Mouse (Mus musculus) liver, adult 2 months (tissue): ENCODE data around the gene Oas3.

Source experiments
- CTCF ChIP-seq: fragments of 200-500 bp; IDR thresholded peaks from 2 replicates; pipeline ENCODE4 v1.5.1; 2011; ENCODE audit warnings: low read depth, low read length, control low read depth
- POLR2A ChIP-seq: fragments of 200-500 bp; IDR thresholded peaks from 2 replicates; pipeline ENCODE4 v1.6.1; 2011; ENCODE audit warnings: low read length, control low read depth; ENCODE audit not compliant: insufficient read depth; ENCODE audit errors: extremely low read depth

DNA sequence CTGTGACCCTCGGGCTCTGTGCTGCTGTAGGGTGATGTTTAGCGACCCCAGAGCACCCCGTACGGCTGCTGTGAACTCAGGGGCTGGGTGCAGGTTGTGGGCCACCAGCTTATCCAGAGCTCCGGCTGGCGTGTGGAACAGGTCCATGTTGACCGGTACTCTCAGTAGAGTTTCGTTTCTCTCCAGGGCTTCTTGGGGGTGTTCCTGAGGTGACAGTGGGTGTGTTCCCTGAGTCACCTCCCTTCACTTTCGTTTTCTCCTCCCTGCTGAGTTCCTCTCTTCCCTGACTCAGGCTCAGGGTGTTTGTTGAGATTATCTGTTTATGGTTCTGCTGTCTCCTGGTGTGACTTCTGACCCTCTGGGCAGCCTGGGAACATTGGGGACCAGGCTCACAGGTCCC lies at the start of gene Oas3:
- no peak for TF ChIP-seq POLR2A
- no peak for TF ChIP-seq CTCF
